Mouse (Mus musculus) liver, embryonic 11.5 days (tissue): ENCODE data around the gene Pnpla5. TPM values are rescaled to one million over a fixed set of nuclear protein-coding genes. Genes with fewer than 3 reads are reported as not detected.

Source experiments
- ATAC-seq: fragments of 200-750 bp; cut with Nextera tagmentation; replicated peaks from 2 replicates; pipeline ENCODE4 v1.8.0; 2017; ENCODE audit warnings: moderate number of reproducible peaks, mild to moderate bottlenecking, moderate TSS enrichment, moderate library complexity; ENCODE audit not compliant: low FRiP score
- DNase-seq: peaks from one replicate; pipeline ENCODE4 v3.0.0-alpha.2; 2017; ENCODE audit warnings: low spot score
- H3K27ac ChIP-seq: fragments of 300-500 bp; sonication (generic); 2 replicates; pipeline ENCODE4 v1.5.1; 2014; ENCODE audit warnings: mild to moderate bottlenecking, low read depth, low read length, control low read depth
- H3K27me3 ChIP-seq: fragments of 300-500 bp; sonication (generic); replicated peaks from 2 replicates; pipeline ENCODE4 v1.6.1; 2014; ENCODE audit warnings: low read length, mixed read lengths; ENCODE audit not compliant: control insufficient read depth, insufficient read depth
- H3K36me3 ChIP-seq: fragments of 300-500 bp; sonication (generic); 2 replicates; pipeline ENCODE4 v1.6.1; 2014; ENCODE audit warnings: mild to moderate bottlenecking, low read length, moderate library complexity, mixed read lengths; ENCODE audit not compliant: control insufficient read depth, insufficient read depth
- H3K4me1 ChIP-seq: fragments of 300-500 bp; sonication (generic); replicated peaks from 2 replicates; pipeline ENCODE4 v1.6.1; 2014; ENCODE audit warnings: low read length, mixed read lengths; ENCODE audit not compliant: control insufficient read depth, insufficient read depth
- H3K4me2 ChIP-seq: fragments of 300-500 bp; sonication (generic); 2 replicates; pipeline ENCODE4 v1.6.1; 2014; ENCODE audit warnings: mild to moderate bottlenecking, control low read depth, moderate library complexity
- H3K4me3 ChIP-seq: fragments of 300-500 bp; sonication (generic); 2 replicates; pipeline ENCODE4 v1.5.1; 2014; ENCODE audit warnings: low read depth, low read length, control low read depth
- H3K9ac ChIP-seq: fragments of 300-500 bp; sonication (generic); 2 replicates; pipeline ENCODE4 v1.6.1; 2014; ENCODE audit warnings: low read depth, low read length, control low read depth
- H3K9me3 ChIP-seq: fragments of 300-500 bp; sonication (generic); 2 replicates; pipeline ENCODE4 v1.6.1; 2016; ENCODE audit warnings: low read length, inconsistent platforms, mixed read lengths; ENCODE audit not compliant: control insufficient read depth
- WGBS: fragments of 180-500 bp; shearing (Covaris S2); extraction: QIAGEN DNeasy Blood & Tissue Kit; methylation state at CpG from one replicate; pipeline ENCODE4 v1.1.7; 2014; 5-methylcytosine and 5-hydroxymethylcytosine counted together
- polyA plus RNA-seq: library from polyadenylated mRNA; unstranded; fragments of >200 nt; fragmentation: Nextera tagmentation; extraction: Ambion mirVana; gene quantifications from 2 replicates; pipeline ENCODE4 v1.2.1, GENCODE M21; 2014

The Pnpla5 gene
- polyA plus RNA-seq, 1 experiment from 2014 or later, result not detected

GRCm38 (mm10) chr15:84126871-84127270 lies 3.9 kb upstream of the Pnpla5 start:
- DNase-seq, result no peak
- H3K36me3 ChIP-seq, result no peaks in the 10 kb centered on the region
- H3K27ac ChIP-seq, result no peak overlapping the region
- H3K27me3 ChIP-seq, result no peaks in the 10 kb centered on the region
- 29% methylated on average over 5 of the region's 5 CpGs for WGBS
- H3K9ac ChIP-seq, result no peak overlapping the region
- no peaks in the 10 kb centered on the region for H3K4me1 ChIP-seq
- no peak for ATAC-seq
- no peak overlapping the region for H3K4me2 ChIP-seq
- H3K9me3 ChIP-seq, result no peaks in the 10 kb centered on the region
- H3K4me3 ChIP-seq, result no peak overlapping the region

- no peaks in the 10 kb centered on the region for H3K36me3 ChIP-seq
- no peak overlapping the region for H3K27ac ChIP-seq
- WGBS, result 53% methylated on average over 4 of the region's 4 CpGs
- H3K4me3 ChIP-seq, result no peak overlapping the region
- H3K4me2 ChIP-seq, result no peak overlapping the region
- H3K4me1 ChIP-seq, result no peaks in the 10 kb centered on the region
- no peaks in the 10 kb centered on the region for H3K9me3 ChIP-seq
- H3K27me3 ChIP-seq, result no peaks in the 10 kb centered on the region
- ATAC-seq (no peak), DNase-seq (no peak)
- no peak overlapping the region for H3K9ac ChIP-seq
Observed at GRCm38 (mm10) chr15:84126447-84126846, 3.5 kb upstream of the Pnpla5 start.

DNA sequence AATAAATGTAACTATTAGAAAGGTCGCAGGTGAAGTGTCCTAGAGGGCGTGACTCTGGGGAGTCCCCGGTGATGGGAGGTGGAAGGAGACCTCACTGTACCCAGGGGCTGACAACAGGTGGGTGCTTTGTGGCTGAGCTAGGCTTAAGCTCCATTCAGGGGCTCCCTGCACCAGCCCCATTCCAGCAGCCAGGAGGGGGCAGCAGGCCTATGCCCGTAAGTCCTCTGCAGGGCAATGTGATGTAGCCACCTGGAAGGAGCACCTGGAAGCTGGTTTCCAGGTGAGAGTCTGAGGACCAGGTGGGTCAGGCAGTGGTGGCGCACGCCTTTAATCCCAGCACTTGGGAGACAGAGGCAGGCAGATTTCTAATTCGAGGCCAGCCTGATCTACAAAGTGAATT lies 1.1 kb upstream of the Pnpla5 start:
- Histone ChIP-seq H3K4me1 (no peaks in the 10 kb centered on the region), H3K27ac (no peak overlapping the region), H3K27me3 (no peaks in the 10 kb centered on the region), H3K4me2 (no peak overlapping the region), H3K9ac (no peak overlapping the region), H3K4me3 (no peak overlapping the region), H3K36me3 (no peaks in the 10 kb centered on the region), H3K9me3 (no peaks in the 10 kb centered on the region)
- DNase-seq (no peak), ATAC-seq (no peak)
- WGBS, result 52% methylated on average over 7 of the region's 7 CpGs

- Histone ChIP-seq H3K4me3 (no peak overlapping the region), H3K36me3 (no peaks in the 10 kb centered on the region), H3K4me1 (no peaks in the 10 kb centered on the region), H3K9me3 (no peaks in the 10 kb centered on the region), H3K27ac (no peak overlapping the region), H3K9ac (no peak overlapping the region), H3K27me3 (no peaks in the 10 kb centered on the region), H3K4me2 (no peak overlapping the region)
- DNase-seq, result no peak
- no peak for ATAC-seq
- WGBS, result 67% methylated on average over 7 of the region's 7 CpGs
Observed at GRCm38 (mm10) chr15:84121036-84121435, 1.9 kb downstream of the Pnpla5 start.

DNA sequence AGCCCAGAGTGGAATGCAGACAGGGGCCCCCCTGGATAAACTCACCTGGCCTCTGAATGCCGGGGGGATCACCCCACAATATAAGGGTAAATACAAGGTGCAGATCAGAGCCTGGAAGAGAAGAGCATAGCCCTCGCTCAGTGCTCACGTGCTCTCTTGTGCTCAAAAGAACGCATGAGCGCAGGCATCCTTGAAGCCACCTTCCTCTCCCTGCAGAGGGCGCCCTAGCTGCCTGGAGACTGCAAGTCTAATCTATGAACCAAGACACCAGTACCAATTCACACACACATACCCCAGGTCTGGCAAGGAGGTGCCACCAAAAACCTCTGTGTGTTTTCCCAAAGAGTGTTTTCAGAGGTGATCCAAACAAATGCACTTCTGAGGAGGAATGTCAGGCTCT lies 2.4 kb downstream of the Pnpla5 start:
- DNase-seq (no peak), ATAC-seq (no peak)
- H3K9ac ChIP-seq, result no peak overlapping the region
- no peaks in the 10 kb centered on the region for H3K27me3 ChIP-seq
- WGBS, result 23% methylated on average over 6 of the region's 6 CpGs
- no peaks in the 10 kb centered on the region for H3K4me1 ChIP-seq
- no peak overlapping the region for H3K27ac ChIP-seq
- H3K9me3 ChIP-seq, result no peaks in the 10 kb centered on the region
- H3K4me2 ChIP-seq, result no peak overlapping the region
- H3K4me3 ChIP-seq, result no peak overlapping the region
- H3K36me3 ChIP-seq, result no peaks in the 10 kb centered on the region

DNA sequence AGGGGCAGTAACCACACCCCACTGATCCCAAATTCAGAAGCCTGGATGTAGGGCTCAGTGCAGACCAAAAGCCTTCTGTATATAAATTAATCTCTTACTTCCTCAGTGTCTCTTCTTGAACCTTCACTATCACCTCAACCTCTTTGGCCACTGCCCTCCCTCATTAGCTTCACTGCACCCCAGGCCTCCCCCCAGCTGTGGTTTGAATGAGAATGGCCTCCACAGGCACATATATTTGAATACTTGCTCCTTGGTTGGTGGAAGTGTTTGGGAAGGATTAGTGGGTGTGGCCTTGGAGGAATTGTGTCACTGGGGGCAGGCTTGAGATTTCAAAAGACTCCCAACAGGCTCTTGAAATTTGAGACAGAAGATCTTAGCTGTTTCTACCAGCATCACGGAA lies 6.5 kb downstream of the Pnpla5 start:
- no peak for DNase-seq
- no peak overlapping the region for H3K4me2 ChIP-seq
- no peak overlapping the region for H3K27ac ChIP-seq
- H3K4me3 ChIP-seq, result no peak overlapping the region
- no peaks in the 10 kb centered on the region for H3K36me3 ChIP-seq
- H3K9ac ChIP-seq, result no peak overlapping the region
- no peak for ATAC-seq
- 85% methylated on average over 1 of the region's 1 CpGs for WGBS
- no peaks in the 10 kb centered on the region for H3K4me1 ChIP-seq
- no peaks in the 10 kb centered on the region for H3K27me3 ChIP-seq
- no peaks in the 10 kb centered on the region for H3K9me3 ChIP-seq

GRCm38 (mm10) chr15:84115727-84116126 lies 7.2 kb downstream of the Pnpla5 start:
- DNase-seq, result no peak
- Histone ChIP-seq H3K36me3 (no peaks in the 10 kb centered on the region), H3K4me2 (no peak overlapping the region), H3K27ac (no peak overlapping the region), H3K9ac (no peak overlapping the region), H3K4me1 (no peaks in the 10 kb centered on the region), H3K9me3 (no peaks in the 10 kb centered on the region), H3K27me3 (no peaks in the 10 kb centered on the region), H3K4me3 (no peak overlapping the region)
- WGBS, result 46% methylated on average over 5 of the region's 5 CpGs
- no peak for ATAC-seq

DNA sequence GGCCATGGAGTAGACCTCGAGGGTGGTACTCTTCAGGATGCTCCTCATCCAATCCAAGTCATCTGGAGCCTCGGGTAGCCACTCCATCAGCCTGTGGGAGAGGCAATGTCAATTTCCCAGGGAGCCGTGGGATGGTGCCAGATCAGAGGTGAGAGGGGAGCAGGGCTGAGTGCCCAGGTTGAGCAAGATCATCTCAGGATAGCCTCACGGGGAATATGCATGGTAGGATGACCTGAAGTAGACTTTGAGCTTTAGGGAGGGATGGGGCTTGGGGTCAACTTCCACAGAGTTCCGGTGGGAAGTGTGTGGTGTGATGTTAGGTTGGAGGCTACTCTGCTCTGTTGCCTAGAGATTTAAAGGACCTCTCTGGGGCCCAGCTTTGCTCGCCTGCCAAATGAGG lies 9.1 kb downstream of the Pnpla5 start:
- DNase-seq (no peak), ATAC-seq (no peak)
- no peaks in the 10 kb centered on the region for H3K4me1 ChIP-seq
- H3K9me3 ChIP-seq, result no peaks in the 10 kb centered on the region
- H3K4me2 ChIP-seq, result no peak overlapping the region
- H3K9ac ChIP-seq, result no peak overlapping the region
- no peaks in the 10 kb centered on the region for H3K36me3 ChIP-seq
- WGBS, result 59% methylated on average over 6 of the region's 6 CpGs
- H3K27ac ChIP-seq, result no peak overlapping the region
- H3K4me3 ChIP-seq, result no peak overlapping the region
- H3K27me3 ChIP-seq, result no peaks in the 10 kb centered on the region

GRCm38 (mm10) chr15:84108899-84109298 lies 14.1 kb downstream of the Pnpla5 start:
- peak; percentile 54 for DNase-seq
- Histone ChIP-seq H3K4me2 (no peak overlapping the region), H3K4me1 (0 out of 2 replicates have a peak, but pooled peaks cover 3% of the 10 kb centered on the region), H3K36me3 (no peaks in the 10 kb centered on the region), H3K27me3 (peaks cover 30% of the 10 kb centered on the region), H3K4me3 (no peak overlapping the region), H3K9me3 (no peaks in the 10 kb centered on the region), H3K9ac (no peak overlapping the region), H3K27ac (no peak overlapping the region)
- WGBS, result 7% methylated on average over 13 of the region's 13 CpGs
- ATAC-seq, result no peak
